Mouse (Mus musculus): ENCODE results near the gene E130208F15Rik.

The E130208F15Rik gene

GRCm38 (mm10) chr7:30321539-30322284, at the start of gene E130208F15Rik:
TSS of gene E130208F15Rik (plus strand) at chr7:30321740.
- DNase-seq (ENCODE audit: low read depth, low spot score) = no peak

- DNase-seq (ENCODE audit: low read depth, low spot score) = no peak
Measured at GRCm38 (mm10) chr7:30274383-30274782, 47.2 kb upstream of the E130208F15Rik start.

GRCm38 (mm10) chr7:30278911-30279310, 42.6 kb upstream of the E130208F15Rik start:
- no peak for DNase-seq (ENCODE audit: low read depth, low spot score)

GRCm38 (mm10) chr7:30279536-30279935, 42.0 kb upstream of the E130208F15Rik start:
- DNase-seq (ENCODE audit: low read depth, low spot score) = no peak

GRCm38 (mm10) chr7:30279951-30280669, 41.4 kb upstream of the E130208F15Rik start, which contains the start of the genes Thap8 and Wdr62:
TSS of gene Thap8 (plus strand) at chr7:30280094.
TSS of gene Wdr62 (minus strand) at chr7:30280419.
- peak; percentile 91 for DNase-seq (ENCODE audit: low read depth, low spot score)

- peak; percentile 76 for DNase-seq (ENCODE audit: low read depth, low spot score)
Measured at GRCm38 (mm10) chr7:30280670-30281138, 40.8 kb upstream of the E130208F15Rik start.

GRCm38 (mm10) chr7:30281522-30281921, 40.0 kb upstream of the E130208F15Rik start:
- no peak for DNase-seq (ENCODE audit: low read depth, low spot score)

- no peak for DNase-seq (ENCODE audit: low read depth, low spot score)
Measured at GRCm38 (mm10) chr7:30282740-30283139, 38.8 kb upstream of the E130208F15Rik start.

- DNase-seq (ENCODE audit: low read depth, low spot score) = no peak
Measured at GRCm38 (mm10) chr7:30286701-30287410, 34.7 kb upstream of the E130208F15Rik start.

GRCm38 (mm10) chr7:30288046-30288445, 33.5 kb upstream of the E130208F15Rik start:
- DNase-seq (ENCODE audit: low read depth, low spot score) = no peak

GRCm38 (mm10) chr7:30289071-30289713, 32.3 kb upstream of the E130208F15Rik start:
- DNase-seq (ENCODE audit: low read depth, low spot score) = no peak

GRCm38 (mm10) chr7:30289714-30290399, 31.7 kb upstream of the E130208F15Rik start:
- DNase-seq (ENCODE audit: low read depth, low spot score) = no peak

- no peak for DNase-seq (ENCODE audit: low read depth, low spot score)
Measured at GRCm38 (mm10) chr7:30291215-30292131, 30.1 kb upstream of the E130208F15Rik start, which contains the start of gene Clip3. TSS of gene Clip3 (plus strand) at chr7:30291728.

GRCm38 (mm10) chr7:30293795-30294194, 27.7 kb upstream of the E130208F15Rik start:
- DNase-seq (ENCODE audit: low read depth, low spot score) = no peak

GRCm38 (mm10) chr7:30294296-30294695, 27.2 kb upstream of the E130208F15Rik start:
- DNase-seq (ENCODE audit: low read depth, low spot score) = no peak

- no peak for DNase-seq (ENCODE audit: low read depth, low spot score)
Measured at GRCm38 (mm10) chr7:30295103-30295502, 26.4 kb upstream of the E130208F15Rik start.

GRCm38 (mm10) chr7:30296816-30297215, 24.7 kb upstream of the E130208F15Rik start:
- no peak for DNase-seq (ENCODE audit: low read depth, low spot score)

GRCm38 (mm10) chr7:30297266-30297665, 24.3 kb upstream of the E130208F15Rik start:
- DNase-seq (ENCODE audit: low read depth, low spot score) = no peak

- no peak for DNase-seq (ENCODE audit: low read depth, low spot score)
Measured at GRCm38 (mm10) chr7:30300914-30301313, 20.6 kb upstream of the E130208F15Rik start.
